Mouse (Mus musculus): ENCODE data around the gene Irak1. TPM values are rescaled to one million over a fixed set of nuclear protein-coding genes. Genes with fewer than 3 reads are reported as not detected.

Gene Irak1
- total RNA-seq (2014; rRNA removed) (17.0 and 26.4 TPM in 2 replicates), polyA plus RNA-seq (2012; rRNA removed) (84.7 and 86.7 TPM in 2 replicates)

- no peaks in the 10 kb centered on the region for H3K27me3 ChIP-seq (ENCODE audit: control insufficient read depth, insufficient read depth, low read length)
- peak; percentile 38 for DNase-seq (ENCODE audit: extremely low read depth, low read depth, low spot score)
- H3K4me1 ChIP-seq (ENCODE audit: control insufficient read depth, insufficient read depth, low read length): peaks cover 6% of the 10 kb centered on the region
- TF ChIP-seq POLR2A (IDR thresholded peaks at IDR 0.05; ENCODE audit: extremely low read depth, insufficient read depth, low read length) (0 out of 2 replicates have a peak, but pooled peaks have one; percentile 25), CTCF (IDR thresholded peaks at IDR 0.05; ENCODE audit: low read depth, low read length) (peak; percentile 71)
- WGBS: under 1% methylated on average over 64 of the region's 72 CpGs
- H3K4me3 ChIP-seq (ENCODE audit: insufficient read depth, low read depth, low read length): peak within 1 kb of the TSS; percentile 88
- peak within 1 kb of the TSS; percentile 96 for H3K9ac ChIP-seq (ENCODE audit: low read depth, low read length)
- peak within 1 kb of the TSS; percentile 64 for H3K27ac ChIP-seq (replicated peaks; ENCODE audit: insufficient read depth, low read depth, low read length)
- H3K36me3 ChIP-seq (ENCODE audit: control insufficient read depth, insufficient read depth, low read length): peaks cover 2% of the 10 kb centered on the region
- 0 out of 2 replicates have a peak, but pooled peaks cover 4% of the 10 kb centered on the region for H3K79me2 ChIP-seq (ENCODE audit: control insufficient read depth, insufficient read depth, low read length)
Observed at GRCm38 (mm10) chrX:74023188-74024049, at the start of gene Irak1. TSS of gene Irak1 (minus strand) at chrX:74023918.

- no peak for TF ChIP-seq CTCF (IDR thresholded peaks at IDR 0.05; ENCODE audit: low read depth, low read length)
- no peak for TF ChIP-seq POLR2A (IDR thresholded peaks at IDR 0.05; ENCODE audit: extremely low read depth, insufficient read depth, low read length)
- H3K27ac ChIP-seq (replicated peaks; ENCODE audit: insufficient read depth, low read depth, low read length): no peak overlapping the region
Observed at GRCm38 (mm10) chrX:74070794-74071193, 47.1 kb upstream of the Irak1 start.

GRCm38 (mm10) chrX:74067891-74068290 lies 44.2 kb upstream of the Irak1 start:
- TF ChIP-seq POLR2A (IDR thresholded peaks at IDR 0.05; ENCODE audit: extremely low read depth, insufficient read depth, low read length) (no peak), CTCF (IDR thresholded peaks at IDR 0.05; ENCODE audit: low read depth, low read length) (no peak)
- Histone ChIP-seq H3K27me3 (ENCODE audit: control insufficient read depth, insufficient read depth, low read length) (no peaks in the 10 kb centered on the region), H3K36me3 (ENCODE audit: control insufficient read depth, insufficient read depth, low read length) (no peaks in the 10 kb centered on the region; the same call in 1 of the 2 replicates), H3K27ac (replicated peaks; ENCODE audit: insufficient read depth, low read depth, low read length) (no peak overlapping the region), H3K79me2 (ENCODE audit: control insufficient read depth, insufficient read depth, low read length) (peaks cover 4% of the 10 kb centered on the region; the same call in 1 of the 2 replicates), H3K4me1 (ENCODE audit: control insufficient read depth, insufficient read depth, low read length) (no peaks in the 10 kb centered on the region), H3K9ac (ENCODE audit: low read depth, low read length) (no peak overlapping the region), H3K4me3 (ENCODE audit: insufficient read depth, low read depth, low read length) (no peak overlapping the region)
- DNase-seq (ENCODE audit: extremely low read depth, low read depth, low spot score): no peak
- 77% methylated on average over 9 of the region's 9 CpGs for WGBS

More at GRCm38 (mm10) chrX:74070794-74071193, 47.1 kb upstream of the Irak1 start:
- H3K4me3 ChIP-seq (ENCODE audit: insufficient read depth, low read depth, low read length): no peak overlapping the region
- no peaks in the 10 kb centered on the region for H3K27me3 ChIP-seq (ENCODE audit: control insufficient read depth, insufficient read depth, low read length)
- no peak overlapping the region for H3K9ac ChIP-seq (ENCODE audit: low read depth, low read length)
- H3K79me2 ChIP-seq (ENCODE audit: control insufficient read depth, insufficient read depth, low read length): peaks cover 4% of the 10 kb centered on the region; the same call in 1 of the 2 replicates
- H3K36me3 ChIP-seq (ENCODE audit: control insufficient read depth, insufficient read depth, low read length): no peaks in the 10 kb centered on the region; the same call in 1 of the 2 replicates
- DNase-seq (ENCODE audit: extremely low read depth, low read depth, low spot score): no peak
- no peaks in the 10 kb centered on the region for H3K4me1 ChIP-seq (ENCODE audit: control insufficient read depth, insufficient read depth, low read length)

DNA sequence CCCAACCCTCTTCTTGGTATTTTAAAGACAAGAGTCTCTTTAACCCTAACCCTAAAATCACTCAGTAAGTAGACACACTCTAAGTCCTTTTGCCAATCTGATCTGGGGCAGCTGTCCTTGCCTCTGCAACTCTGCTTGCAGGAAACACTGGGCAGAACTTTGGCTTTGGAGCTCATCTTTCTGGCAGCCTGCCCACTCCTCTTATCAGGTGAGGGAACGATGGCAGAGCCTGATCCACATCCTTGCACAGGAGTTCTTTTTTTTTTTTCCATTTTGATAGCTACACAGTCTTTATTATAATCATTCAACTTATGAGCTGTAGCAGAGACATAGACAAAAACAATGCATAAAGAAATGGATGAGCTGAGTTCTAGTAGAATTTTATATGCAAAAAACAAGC lies 21.4 kb upstream of the Irak1 start:
- no peaks in the 10 kb centered on the region for H3K36me3 ChIP-seq (ENCODE audit: control insufficient read depth, insufficient read depth, low read length)
- H3K4me1 ChIP-seq (ENCODE audit: control insufficient read depth, insufficient read depth, low read length): peaks cover 14% of the 10 kb centered on the region
- H3K27ac ChIP-seq (replicated peaks; ENCODE audit: insufficient read depth, low read depth, low read length): no peak overlapping the region
- no peak overlapping the region for H3K9ac ChIP-seq (ENCODE audit: low read depth, low read length)
- WGBS: 5% methylated on average over 1 of the region's 1 CpGs
- H3K4me3 ChIP-seq (ENCODE audit: insufficient read depth, low read depth, low read length): no peak overlapping the region
- no peak for TF ChIP-seq CTCF (IDR thresholded peaks at IDR 0.05; ENCODE audit: low read depth, low read length)
- TF ChIP-seq POLR2A (IDR thresholded peaks at IDR 0.05; ENCODE audit: extremely low read depth, insufficient read depth, low read length): no peak
- no peaks in the 10 kb centered on the region for H3K27me3 ChIP-seq (ENCODE audit: control insufficient read depth, insufficient read depth, low read length)
- DNase-seq (ENCODE audit: extremely low read depth, low read depth, low spot score): peak; percentile 66
- H3K79me2 ChIP-seq (ENCODE audit: control insufficient read depth, insufficient read depth, low read length): peaks cover 5% of the 10 kb centered on the region; the same call in 1 of the 2 replicates

GRCm38 (mm10) chrX:74037702-74038375 lies 14.1 kb upstream of the Irak1 start:
- no peak overlapping the region for H3K4me3 ChIP-seq (ENCODE audit: insufficient read depth, low read depth, low read length)
- H3K36me3 ChIP-seq (ENCODE audit: control insufficient read depth, insufficient read depth, low read length): peaks cover 7% of the 10 kb centered on the region
- H3K4me1 ChIP-seq (ENCODE audit: control insufficient read depth, insufficient read depth, low read length): peaks cover 2% of the 10 kb centered on the region; the same call in 1 of the 2 replicates
- H3K9ac ChIP-seq (ENCODE audit: low read depth, low read length): no peak overlapping the region
- no peak for DNase-seq (ENCODE audit: extremely low read depth, low read depth, low spot score)
- H3K27ac ChIP-seq (replicated peaks; ENCODE audit: insufficient read depth, low read depth, low read length): no peak overlapping the region
- peaks cover 5% of the 10 kb centered on the region; the same call in 1 of the 2 replicates for H3K79me2 ChIP-seq (ENCODE audit: control insufficient read depth, insufficient read depth, low read length)
- no peaks in the 10 kb centered on the region for H3K27me3 ChIP-seq (ENCODE audit: control insufficient read depth, insufficient read depth, low read length)
- 69% methylated on average over 5 of the region's 5 CpGs for WGBS
- TF ChIP-seq CTCF (IDR thresholded peaks at IDR 0.05; ENCODE audit: low read depth, low read length): no peak
- TF ChIP-seq POLR2A (IDR thresholded peaks at IDR 0.05; ENCODE audit: extremely low read depth, insufficient read depth, low read length): no peak
